Mouse (Mus musculus): Measurements from ENCODE around the gene Sh3glb2.

The Sh3glb2 gene

DNA sequence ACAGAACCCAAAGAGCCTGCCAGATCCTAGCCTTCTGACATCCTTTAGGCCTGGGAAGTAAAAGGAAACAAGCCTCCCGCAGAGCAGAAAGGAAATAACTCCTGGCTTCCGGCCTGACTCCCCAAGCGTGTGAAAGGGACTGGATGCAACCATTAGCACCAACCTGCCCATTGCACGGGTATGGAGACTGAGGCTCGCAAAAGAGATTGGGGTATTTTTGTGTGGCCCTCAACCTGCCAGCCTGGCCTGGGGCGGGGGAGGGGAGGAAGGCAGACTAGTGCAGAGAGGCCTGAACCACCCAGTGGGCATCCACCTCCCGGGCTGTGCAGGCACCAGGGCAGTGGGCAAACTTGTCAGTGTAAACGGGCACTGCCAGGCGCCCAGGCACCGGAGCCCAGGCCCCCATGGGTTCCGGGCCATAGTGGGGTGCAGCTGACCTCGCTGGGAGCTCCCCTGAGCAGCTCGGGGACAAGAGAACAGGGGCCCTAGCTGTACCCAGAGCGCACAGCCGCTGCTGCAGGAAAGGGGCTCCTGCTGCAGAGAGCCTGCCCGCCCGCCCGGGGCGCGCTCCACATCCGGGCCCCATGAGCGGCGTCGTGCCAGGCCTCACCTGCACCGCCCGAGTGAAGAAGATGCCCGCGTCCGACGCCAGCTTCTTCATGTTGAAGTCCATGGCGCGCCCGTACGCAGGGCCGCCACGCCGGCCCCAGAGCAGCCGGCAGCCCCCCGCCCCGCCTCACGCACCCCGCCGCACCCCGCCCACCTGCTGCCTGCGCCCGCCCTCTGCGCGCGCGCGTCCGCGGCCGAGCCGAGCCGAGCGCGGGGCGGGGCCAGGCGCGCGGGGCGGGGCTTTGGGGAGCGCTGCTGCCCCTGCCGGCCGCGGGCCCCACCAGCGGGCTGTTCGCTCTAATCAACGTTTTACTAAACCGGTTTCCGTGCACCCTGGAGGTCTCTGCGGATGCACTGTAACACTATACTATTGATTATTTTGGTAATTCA lies at the start of gene Sh3glb2:
TSS of gene Sh3glb2 (minus strand) at position 805 of the 999 bp plus-strand sequence.
- DNase-seq (ENCODE audit: extremely low spot score, low spot score) = peak; percentile 82

DNA sequence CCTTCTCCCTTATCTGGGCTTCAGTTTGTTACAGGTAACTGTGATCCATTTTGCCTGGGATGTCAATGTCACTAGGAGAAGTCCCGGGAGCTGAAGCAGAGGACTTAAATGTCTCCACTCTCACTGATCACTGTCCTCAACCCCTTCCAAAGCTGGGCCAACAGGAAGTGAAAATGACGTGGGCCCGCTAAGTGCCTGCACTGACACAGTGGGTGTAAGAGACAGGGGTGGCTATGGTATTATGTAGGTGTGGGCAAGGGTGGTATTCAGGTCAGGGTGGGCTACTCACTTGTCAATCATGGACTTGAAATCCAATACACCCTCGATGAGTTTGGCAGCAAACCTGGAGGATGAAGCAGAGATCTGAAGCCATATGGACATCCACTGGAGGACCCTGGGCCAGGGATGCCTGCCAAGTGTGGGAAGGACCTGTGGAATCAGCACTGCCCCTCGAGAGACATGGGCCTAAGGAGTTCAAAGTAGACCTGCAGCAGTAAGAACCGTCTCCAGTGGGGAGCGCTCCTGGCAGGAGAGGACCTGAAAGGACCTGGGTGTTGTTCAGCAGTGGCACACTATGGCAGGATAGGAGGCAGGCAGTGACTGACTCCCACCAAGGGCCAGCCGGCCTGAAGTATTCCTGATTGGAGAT lies 49.4 kb upstream of the Sh3glb2 start:
- DNase-seq (ENCODE audit: extremely low spot score, low spot score) = no peak

DNA sequence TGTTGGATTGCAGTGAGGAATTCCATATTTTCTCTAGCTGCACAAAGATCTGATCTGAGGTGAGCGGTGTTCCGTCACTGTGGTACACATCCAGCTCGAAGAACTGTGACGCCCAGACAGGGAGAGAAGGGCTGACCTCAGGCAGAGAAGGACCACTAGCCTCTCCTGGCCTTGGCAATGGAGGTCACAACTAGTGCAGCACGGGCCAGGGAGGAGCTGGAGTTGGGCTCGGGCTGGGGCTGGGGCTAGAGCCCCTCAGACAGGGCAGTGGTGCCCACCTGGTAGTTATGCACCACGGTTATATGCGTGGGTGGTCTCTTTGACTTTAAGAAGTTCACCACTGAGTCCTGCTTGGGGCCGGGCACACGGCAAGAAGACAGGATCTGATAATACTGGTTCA lies 48.6 kb upstream of the Sh3glb2 start:
- no peak for DNase-seq (ENCODE audit: extremely low spot score, low spot score)

- no peak for DNase-seq (ENCODE audit: extremely low spot score, low spot score)
Observed at GRCm38 (mm10) chr2:30407221-30407620, 48.1 kb upstream of the Sh3glb2 start.

GRCm38 (mm10) chr2:30403870-30404269 lies 44.7 kb upstream of the Sh3glb2 start:
- no peak for DNase-seq (ENCODE audit: extremely low spot score, low spot score)

- no peak for DNase-seq (ENCODE audit: extremely low spot score, low spot score)
Observed at GRCm38 (mm10) chr2:30402843-30403242, 43.7 kb upstream of the Sh3glb2 start.

DNA sequence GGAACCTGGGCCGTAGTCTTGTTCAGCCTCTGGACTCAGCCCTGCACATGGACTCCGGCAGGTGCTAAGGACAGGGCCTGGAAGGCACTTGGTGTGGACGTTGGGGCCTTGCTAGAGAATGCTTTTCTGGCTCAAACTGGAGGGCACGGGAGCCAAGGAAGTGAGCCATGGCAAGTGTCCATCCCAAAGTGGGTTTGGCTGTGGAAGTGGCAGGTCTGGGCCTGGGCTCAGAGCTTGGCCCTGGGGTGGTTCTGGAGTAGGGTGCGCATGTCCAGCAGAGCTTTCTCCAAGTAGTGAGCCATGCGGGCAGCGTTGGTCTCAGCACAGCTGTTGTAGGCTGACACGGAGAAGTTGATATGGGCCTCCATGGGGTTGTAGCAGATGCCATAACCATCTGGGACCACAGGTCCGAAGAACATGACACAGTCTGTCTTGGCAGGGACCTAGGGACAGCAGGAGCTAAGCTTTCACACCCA lies 43.3 kb upstream of the Sh3glb2 start:
- DNase-seq (ENCODE audit: extremely low spot score, low spot score) = no peak

DNA sequence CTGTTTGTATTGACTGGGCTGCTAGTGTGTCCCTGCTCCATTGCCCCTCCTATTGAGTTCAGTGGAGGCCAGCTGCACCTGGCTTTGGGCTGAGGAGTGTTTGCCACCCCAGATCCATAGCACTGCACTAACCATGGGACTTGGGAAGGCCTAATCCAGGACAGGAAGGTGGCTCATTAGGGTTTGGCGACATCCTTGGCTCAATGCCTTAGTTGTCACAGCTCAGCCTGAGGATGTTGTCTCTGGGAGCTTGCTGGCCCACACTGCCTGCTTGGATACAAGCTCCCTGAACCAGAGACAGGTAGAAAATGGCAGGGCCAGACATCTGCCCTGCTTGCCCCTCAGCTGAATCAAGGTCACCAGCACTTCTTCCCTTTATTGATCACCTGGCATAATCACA lies 42.4 kb upstream of the Sh3glb2 start:
- DNase-seq (ENCODE audit: extremely low spot score, low spot score) = no peak

- DNase-seq (ENCODE audit: extremely low spot score, low spot score) = peak; percentile 35
Observed at GRCm38 (mm10) chr2:30399191-30400171, 40.3 kb upstream of the Sh3glb2 start.

DNA sequence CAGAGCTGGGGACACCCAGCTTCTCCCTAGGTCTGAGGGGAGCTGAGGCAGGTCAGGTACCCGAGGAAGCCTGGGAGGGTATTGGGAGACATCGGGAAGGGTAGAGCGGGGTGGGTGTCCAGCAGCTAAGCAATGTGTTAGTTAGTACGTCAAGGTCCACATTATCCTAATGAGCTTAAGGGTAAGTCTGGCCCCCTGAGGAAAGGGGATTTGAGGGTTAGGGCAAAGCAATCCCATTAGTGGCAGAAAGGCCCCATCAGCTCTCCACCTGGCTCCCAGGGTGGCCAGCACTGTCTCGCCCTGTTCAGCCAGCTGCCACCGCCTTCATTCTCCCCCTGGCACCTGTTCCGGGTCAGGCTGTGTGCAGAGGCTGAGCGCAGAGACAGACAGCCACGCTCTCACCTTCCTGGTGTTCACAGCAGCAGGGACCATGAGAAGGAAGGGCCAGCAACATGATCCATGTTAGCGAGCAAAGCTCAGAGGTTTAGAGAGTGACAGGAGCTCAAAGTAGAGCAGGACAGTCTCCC lies 38.9 kb upstream of the Sh3glb2 start:
- no peak for DNase-seq (ENCODE audit: extremely low spot score, low spot score)

- DNase-seq (ENCODE audit: extremely low spot score, low spot score) = no peak
Observed at GRCm38 (mm10) chr2:30396246-30396645, 37.1 kb upstream of the Sh3glb2 start.

GRCm38 (mm10) chr2:30395757-30396156 lies 36.6 kb upstream of the Sh3glb2 start:
- no peak for DNase-seq (ENCODE audit: extremely low spot score, low spot score)

GRCm38 (mm10) chr2:30393370-30393656 lies 34.2 kb upstream of the Sh3glb2 start:
- no peak for DNase-seq (ENCODE audit: extremely low spot score, low spot score)

DNA sequence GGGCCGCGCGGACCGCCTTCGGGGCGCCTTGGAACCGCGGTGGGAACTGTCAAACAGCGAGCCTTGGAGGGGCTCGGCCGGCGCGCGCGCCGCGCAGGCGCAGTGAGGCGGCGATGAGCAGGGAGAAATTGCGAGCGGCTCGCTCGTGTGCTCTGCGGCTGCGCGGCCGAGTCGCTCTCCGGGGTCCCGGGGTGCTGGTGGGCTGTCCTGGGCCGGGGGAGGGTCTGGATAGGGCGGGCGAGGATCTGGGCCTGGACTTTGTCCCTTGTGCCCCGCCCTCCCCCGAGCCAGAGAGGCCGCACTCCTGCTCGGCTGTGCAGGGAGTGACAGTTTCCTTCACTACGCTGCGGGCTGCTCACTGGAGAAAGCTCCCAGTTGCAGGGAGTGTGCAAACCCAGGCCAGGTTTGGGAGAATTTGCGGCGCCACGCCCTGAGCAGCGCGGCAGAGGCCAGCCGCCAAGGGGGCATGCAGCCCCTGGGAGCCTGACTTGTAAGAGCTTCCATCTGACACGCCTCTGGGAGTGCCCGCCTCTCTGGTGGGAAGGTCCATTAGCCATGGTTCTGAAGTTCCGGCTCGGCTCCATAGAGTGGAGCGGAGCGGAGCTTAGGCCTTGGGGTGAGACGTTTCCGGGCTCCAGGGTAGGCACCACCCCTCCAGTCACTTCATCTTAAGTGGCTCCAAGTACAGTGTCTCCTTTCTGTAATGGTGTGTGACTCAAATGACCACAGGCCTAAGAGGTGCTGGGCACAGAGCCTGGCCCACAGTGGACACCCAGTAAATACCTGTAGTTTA lies 33.6 kb upstream of the Sh3glb2 start:
- DNase-seq (ENCODE audit: extremely low spot score, low spot score) = no peak

DNA sequence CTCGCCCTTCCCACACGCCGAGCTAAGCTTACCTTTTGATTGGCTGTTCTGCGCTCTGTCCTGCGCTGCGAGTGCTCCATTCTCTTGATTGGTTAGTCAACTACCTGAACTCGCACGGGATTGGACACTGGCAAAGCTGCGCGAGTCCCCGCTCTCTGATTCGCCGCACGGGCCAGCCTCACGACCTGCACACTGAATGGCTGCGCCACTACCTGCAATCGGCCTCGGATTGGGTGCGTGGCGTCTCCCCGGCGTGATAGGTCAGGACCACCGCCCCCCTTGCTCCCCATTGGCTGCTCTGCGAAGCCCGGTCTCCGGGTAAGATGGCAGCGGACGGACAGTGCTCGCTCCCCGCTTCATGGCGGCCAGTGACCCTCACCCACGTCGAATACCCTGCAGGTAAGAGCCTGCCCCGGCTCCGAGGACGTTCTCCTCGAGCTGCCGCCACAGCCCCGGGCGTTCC lies 33.0 kb upstream of the Sh3glb2 start, which contains the start of gene Dolpp1:
TSS of gene Dolpp1 (plus strand) at position 141 of the 463 bp plus-strand sequence.
- DNase-seq (ENCODE audit: extremely low spot score, low spot score) = peak; percentile 97

GRCm38 (mm10) chr2:30389000-30389399 lies 29.9 kb upstream of the Sh3glb2 start:
- DNase-seq (ENCODE audit: extremely low spot score, low spot score) = no peak

DNA sequence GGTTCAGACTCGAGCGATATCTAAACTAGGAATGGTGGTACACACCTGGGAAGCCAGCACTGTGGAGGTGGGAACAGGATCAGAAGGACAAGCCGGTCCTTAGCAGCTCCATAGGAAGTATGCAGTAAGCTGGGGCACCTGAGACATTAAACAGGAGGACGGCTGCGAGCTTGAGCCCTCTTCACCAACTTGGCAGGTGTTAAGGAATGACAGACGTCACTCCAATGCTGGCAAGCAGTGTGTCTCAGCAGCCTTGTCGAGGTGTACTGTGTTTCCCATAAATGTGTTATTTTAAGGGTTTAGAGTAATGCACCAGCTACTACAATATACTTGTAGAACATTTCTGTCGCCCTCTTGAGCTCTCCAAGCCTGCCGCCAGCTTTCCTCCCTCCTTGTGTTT lies 27.8 kb upstream of the Sh3glb2 start:
- DNase-seq (ENCODE audit: extremely low spot score, low spot score) = no peak

DNA sequence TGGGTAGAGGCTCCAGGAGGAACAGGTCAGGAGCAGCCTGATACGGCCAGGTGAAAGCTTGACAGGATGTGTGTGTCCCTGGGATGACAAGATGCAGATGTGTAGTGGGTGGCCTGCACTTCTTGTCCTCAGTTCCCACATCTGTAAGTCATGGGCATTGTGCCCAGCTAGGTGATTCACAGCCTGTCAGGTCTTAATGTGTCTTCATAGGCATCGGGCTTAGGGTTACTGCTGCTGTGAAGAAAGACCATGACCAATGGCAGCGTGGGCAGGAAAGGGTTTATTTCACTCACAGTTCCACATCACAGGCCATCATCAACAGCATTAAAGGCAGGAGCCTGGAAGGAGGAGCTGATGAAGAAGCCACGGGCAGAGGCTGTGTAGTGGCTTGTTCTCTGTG lies 26.5 kb upstream of the Sh3glb2 start:
- DNase-seq (ENCODE audit: extremely low spot score, low spot score) = no peak

- no peak for DNase-seq (ENCODE audit: extremely low spot score, low spot score)
Observed at GRCm38 (mm10) chr2:30384814-30385213, 25.7 kb upstream of the Sh3glb2 start.

DNA sequence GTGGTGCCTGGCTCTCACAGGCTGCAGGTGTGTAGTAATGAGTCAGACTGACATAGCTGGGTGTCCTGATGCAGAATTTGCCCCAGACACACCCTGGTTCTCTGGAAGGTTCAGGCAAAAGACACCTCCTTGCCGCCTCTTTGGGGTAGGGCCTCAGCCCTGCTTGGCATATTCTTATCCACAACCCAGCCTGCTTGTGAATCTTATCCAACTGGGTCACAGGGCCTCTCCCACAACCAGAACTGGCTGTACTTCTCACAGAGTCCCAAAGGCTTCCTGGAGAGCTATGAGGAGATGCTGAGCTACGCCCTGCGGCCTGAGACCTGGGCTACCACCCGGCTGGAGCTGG lies 22.2 kb upstream of the Sh3glb2 start:
- no peak for DNase-seq (ENCODE audit: extremely low spot score, low spot score)
